Mouse (Mus musculus): ENCODE data around the gene H60c.
"Not testable (repeated sequence)": the region's sequence is repeated elsewhere in the genome, so short reads cannot be mapped to it uniquely, and the experiment has no call there.

Gene H60c

DNA sequence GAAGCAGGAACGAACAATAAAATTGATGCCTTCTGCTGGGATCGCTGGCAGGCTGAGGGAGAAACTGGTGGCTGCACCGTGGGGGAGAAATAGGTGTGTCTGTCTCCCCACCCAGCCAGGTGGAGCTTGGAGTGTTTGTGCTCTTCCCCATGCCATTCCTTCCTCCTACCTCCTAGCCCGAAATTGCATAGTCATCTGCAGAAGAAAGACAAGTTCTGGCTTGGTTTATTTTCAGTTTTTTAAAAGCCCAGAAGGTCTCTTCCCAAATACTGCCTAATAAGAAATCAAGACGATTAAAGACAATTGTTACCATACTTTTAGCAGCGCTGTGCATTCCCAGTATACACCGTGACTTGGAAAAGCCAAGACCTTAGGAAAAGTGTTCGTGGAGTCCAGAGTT, at the start of gene H60c:
H60c (minus strand) TSS at position 101 of the 400 bp plus-strand sequence.
- DNase-seq (ENCODE audit: low read depth, low spot score) = no peak

DNA sequence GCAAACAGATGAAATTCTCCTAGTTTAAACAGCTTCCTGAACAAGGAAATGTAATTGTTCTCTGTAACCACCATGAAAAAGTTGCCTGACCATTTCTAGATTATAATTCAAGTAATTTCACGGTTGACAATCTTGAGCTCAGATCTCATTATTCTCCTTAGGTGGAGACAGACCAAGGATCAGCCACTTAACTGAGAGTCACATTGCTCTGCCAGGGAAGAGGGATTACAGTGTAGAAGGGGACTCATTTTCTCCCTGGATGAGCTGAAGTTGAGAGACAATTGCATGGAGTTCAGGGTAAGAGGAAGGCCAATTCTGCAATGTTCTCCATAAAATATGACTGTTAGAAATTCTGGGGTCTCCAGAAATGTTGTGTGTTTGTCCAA, 41.2 kb upstream of the H60c start:
- no peak for DNase-seq (ENCODE audit: low read depth, low spot score)

DNA sequence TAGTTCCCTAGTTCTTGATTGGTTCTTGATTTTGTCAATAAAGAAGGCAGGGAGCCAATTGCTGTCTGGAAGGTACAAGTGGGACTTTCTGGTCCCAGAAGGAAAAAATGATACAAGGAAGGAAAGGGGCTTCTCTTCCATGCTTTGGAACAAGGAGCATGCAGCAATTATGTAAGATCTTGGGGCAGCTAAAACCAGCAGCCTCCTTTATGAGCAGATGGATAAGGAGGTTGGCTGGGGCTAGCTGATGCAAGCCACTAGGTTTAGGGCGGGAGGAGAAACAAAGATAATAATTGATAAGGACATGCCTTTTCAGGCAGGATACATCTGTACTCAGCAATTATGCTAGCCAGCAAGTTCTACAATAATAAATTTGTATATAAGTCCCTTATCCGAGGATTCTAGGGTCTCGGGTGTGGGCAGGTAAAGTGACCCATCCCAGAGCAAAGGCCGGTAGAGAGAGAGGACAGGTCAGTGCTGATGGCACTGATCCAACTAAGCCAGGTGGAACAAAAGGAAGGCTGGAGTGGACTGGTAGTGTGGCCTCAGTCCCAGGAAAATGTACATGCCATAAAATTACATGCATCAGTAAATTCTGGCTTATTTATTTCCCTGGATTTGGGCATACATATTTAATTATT, 40.7 kb upstream of the H60c start:
- no peak for DNase-seq (ENCODE audit: low read depth, low spot score)

DNA sequence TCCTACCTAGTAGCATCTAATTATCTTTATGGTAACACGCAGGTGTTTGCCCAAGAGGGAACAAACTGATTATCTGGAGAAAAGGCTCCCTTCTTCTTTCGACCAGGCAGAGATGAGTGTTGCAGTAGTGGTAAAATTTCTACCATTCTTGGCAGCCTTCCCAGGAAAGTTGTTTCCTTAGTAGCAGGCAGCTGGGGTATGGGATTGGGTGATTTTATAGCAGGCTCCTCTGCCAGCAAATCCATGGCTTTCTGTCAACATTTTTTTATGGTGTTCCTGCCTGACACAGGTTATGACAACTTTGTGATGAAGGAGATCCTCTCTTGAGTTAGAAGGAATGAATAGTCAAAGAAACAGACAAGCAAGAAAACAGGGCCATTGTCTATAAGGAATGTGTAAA, 40.2 kb upstream of the H60c start:
- no peak for DNase-seq (ENCODE audit: low read depth, low spot score)

DNA sequence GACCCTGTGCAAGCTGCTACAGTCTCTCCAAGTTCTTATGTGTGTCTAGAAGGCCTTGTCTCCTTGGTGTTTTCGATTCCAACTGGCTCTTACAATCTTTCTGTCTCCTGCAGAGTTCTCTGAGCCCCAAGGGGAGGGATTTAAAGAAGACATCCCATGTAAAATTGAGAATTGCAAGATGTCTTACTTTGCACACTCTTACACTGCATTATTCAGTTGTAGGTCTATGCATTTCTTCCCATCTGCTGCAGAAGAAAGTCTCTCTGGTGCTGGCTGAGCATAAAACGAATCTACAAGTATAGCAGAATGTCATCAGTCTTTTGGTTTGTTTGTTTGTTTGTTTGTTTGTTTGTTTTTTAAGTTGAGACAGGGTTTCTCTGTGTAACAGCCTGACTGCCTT, 26.4 kb upstream of the H60c start:
- no peak for DNase-seq (ENCODE audit: low read depth, low spot score)

DNA sequence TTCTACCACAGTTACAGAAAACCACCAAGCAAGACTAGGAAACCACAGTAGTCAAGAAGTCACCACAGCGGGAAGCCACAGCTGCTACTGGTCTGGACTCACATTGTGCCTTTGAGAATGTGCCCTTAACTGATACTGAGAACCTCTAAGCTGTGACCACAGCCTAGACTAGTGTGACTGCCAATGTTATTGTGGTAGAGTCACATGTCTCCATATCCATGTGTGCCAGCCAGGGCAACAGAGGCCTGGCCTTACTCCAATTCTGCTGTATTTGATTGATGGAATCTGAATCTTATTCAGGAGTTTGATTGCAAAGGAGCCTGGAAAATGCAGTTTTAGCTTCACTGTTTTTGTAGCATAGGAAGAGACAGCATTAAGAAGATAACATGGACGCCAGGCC, 13.5 kb upstream of the H60c start:
- no peak for DNase-seq (ENCODE audit: low read depth, low spot score)

DNA sequence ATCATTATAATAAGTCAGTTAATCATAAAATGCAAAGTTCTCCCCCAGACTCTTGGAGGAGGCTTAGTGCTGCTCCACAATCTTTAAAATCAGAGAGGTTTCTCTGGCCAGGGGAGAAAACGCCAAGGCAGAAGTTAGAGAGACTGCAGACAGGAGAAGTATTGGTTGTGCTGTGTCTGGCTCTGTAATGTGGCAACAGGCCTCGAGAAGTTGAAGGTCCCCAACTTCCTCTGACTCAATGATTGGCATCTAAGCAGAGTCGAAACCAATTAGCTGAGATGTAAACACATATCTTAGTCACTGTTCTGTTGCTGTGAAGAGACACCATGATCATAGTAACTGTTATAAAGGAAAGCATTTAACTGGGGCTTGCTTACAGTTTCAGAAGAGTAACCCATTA, 6.5 kb upstream of the H60c start:
- DNase-seq (ENCODE audit: low read depth, low spot score) = no peak

DNA sequence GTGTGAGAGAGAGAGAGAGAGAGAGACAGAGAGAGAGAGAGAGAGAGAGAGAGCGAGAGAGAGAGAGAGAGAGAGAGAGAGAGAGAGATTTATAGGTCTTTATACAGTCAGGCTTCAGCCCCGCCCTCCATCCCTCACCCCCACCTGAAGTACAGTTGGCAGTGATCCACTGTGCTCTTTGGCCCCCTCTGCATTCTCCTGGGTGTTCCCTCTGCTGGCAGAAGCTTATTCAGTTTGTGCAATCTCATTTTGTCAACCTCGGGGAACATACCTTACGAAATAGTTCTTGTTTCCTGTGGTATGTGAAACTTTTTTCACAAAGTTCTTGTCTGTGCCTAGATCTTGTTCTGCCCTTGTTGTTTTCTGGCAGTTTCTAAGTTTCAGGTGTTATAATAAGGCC, 3.5 kb upstream of the H60c start:
- DNase-seq (ENCODE audit: low read depth, low spot score) = no peak

DNA sequence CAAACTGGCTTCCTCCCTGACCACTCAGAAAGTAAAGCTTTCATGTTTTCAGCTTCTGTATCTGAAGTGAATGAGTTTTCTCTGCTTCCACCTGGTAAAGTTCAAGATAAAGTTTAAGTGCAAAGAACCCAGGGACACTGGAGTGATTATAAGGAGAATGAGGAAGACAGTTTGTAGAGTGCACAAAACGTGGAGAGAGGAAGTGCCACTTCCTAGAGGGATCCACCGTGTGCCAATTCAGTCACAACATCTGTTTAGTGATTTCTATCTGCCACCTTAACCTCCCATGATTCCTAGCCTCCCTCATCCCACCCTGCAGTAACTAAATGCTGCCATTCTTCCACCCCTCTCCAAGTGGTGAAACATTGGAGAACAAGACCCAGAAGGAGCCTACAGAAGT, 842 bp downstream of the H60c start:
- DNase-seq (ENCODE audit: low read depth, low spot score) = no peak

DNA sequence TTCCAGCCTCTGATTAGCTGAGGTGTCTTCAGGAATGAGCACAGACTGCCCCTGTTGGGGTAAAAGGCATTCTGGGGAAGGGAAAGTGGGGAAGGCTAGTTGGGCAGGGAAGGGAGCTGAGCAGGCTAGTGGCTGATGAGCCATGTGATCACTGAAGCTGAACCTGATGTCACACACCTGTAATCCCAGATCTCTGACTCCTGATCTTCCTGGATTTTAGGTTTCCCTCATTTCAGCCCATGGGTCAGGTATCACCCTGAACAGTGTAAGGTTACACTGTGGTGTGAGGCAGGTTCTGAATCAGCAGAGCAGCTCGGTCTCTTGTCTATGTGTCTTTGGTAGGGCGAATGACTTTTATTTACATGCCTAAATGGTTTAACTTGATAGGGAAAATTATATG, 4.8 kb downstream of the H60c start:
- DNase-seq (ENCODE audit: low read depth, low spot score) = no peak

DNA sequence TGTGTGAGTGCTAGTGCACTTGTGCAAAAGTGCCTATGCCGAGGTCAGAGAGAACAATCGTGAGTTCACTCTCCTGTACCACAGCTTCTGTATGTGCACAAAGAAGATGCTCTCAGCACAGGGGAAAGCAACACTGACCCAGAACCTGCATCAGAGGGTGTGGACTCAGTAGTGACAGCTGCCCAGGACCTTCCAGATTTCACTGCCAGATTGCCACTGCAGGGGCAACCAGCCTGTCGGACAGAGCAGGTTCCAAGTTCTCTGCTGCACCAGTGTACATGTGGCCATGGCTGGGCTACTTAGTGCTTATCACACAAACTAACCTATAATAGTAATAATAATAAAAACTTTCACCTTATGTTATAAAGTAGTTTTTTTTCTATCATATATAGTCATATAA, 10.2 kb downstream of the H60c start:
- no peak for DNase-seq (ENCODE audit: low read depth, low spot score)

DNA sequence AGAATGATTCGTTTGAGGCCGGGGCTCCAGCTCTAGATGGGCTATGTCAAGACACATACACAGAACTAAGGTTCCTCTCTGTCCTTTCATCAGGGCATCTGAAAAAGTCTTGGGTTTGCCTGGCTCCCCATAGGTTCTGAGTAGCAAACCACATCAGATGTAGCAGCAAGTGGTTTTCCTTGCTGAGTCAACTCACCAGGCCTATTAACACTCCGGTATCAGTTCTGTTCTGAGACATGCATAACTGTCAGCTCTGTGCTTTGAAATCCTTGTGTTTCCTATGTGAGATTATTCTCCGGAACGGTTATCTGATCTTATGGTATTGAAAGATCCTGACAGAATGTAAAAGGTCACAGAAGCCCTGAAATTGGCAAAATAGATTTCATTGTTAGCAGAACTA, 29.1 kb downstream of the H60c start:
- not testable (repeated sequence) for DNase-seq (ENCODE audit: low read depth, low spot score)

DNA sequence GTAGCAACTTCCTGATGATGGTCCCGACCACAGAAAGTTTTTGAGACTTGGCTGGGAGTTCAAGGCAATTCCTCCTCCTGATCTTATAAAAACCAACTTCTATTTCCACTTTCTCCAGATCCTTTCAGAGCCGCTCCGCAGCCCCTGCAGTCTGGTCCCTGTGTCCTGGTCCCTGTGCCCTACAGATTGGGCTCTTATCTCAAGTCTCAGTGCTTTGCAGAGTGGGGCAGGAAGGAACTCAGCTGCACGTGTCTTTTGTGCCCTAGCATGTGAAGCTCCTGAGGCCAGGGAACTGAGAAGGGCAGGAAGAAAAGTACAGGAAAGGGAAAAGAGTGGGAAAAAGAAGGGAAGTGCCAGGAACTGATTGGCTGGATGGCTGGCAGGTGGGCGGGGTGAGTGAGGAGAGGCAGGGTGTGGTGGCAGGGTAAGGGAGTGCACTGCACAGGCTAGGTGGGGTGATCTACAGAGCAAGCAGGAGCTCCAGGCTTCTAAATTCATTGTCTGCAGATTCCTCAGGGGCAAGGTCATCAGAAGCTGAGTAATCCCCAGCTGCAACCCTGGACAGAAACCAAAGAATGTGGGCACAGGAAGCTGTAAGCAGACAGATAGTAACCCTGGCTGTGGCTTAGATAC, 30.8 kb downstream of the H60c start:
- DNase-seq (ENCODE audit: low read depth, low spot score) = no peak

DNA sequence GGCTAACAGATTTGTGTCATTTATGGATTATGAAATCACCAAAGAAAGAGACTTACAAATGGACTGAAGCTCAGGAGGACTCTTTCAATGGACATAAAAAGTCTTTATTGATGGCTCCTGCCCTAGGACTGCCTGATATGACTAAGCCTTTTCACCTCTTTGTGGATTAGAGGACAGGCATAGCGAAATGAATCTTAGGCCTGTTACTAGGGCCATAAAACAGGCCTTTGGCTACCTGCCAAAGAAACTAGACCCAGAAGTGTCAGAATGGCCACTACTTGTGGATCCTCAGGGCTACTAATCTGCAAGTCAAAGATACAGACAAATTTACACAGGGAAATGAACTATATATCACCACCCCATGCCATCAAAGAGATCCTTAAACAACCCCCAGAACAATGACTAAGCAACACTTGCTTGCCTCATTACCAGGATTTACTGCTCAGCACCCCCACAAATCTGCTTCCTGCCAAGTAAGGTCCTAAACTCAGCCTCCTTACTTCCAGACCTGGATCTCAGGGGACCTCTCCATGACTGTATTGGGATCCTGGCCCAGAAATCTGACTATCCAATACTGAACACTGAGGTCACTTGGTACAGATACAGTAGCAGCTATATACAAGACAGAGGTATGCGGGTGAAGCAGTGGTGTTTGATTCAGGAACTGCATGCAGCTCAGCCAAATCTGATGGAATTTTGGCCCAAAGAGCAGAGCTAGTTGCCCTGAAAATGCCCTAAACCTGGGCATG, 39.0 kb downstream of the H60c start:
- no peak for DNase-seq (ENCODE audit: low read depth, low spot score)

Measured in retina, adult 2 months (tissue).